Mouse (Mus musculus): ENCODE data around the gene Nkx3-2.

Gene Nkx3-2

DNA sequence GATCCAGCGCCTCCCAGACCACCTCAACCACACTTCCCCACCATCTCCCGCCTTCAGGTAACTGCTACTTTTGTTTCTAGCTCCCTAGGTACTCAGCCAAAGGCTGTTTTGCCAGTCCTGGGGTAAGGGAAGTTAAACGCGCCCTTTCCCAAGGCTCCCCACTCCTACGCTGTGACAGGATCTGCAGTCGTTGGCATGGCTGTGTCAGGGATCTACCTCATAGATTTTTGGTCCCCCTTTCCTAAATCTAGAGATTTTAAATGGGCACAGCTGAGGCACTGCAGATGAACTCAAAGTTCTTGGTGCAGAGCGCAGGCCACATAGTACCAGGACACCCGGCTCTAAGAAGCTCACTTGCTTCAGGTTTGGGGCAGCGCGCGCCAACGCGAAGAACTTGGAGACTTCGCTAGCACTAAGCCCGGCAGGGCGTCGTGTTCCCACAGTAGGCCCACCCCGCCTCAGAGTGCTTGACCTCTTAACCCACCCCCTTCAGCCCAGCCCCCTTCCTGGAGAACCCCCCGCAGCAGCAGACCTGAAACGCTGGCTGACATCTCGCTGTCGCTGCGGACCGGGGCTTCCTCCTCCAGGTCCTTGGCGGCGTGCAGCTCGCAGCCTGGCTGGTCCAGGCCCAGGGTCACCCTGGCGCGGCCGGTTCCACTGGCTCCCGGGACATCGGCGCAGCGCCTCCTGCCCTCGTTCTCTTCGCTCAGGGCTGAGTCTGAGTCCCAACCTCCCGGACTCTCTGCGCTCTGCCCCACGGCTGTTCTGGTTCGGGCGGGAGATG, 1.2 kb downstream of the Nkx3-2 start:
- no peak for DNase-seq (ENCODE audit: extremely low read depth, low read depth)

- no peak for DNase-seq (ENCODE audit: extremely low read depth, low read depth)
Observed at GRCm38 (mm10) chr5:41762141-41762946, 2.0 kb downstream of the Nkx3-2 start.

- no peak for DNase-seq (ENCODE audit: extremely low read depth, low read depth)
Observed at GRCm38 (mm10) chr5:41761509-41762140, 2.7 kb downstream of the Nkx3-2 start.

DNA sequence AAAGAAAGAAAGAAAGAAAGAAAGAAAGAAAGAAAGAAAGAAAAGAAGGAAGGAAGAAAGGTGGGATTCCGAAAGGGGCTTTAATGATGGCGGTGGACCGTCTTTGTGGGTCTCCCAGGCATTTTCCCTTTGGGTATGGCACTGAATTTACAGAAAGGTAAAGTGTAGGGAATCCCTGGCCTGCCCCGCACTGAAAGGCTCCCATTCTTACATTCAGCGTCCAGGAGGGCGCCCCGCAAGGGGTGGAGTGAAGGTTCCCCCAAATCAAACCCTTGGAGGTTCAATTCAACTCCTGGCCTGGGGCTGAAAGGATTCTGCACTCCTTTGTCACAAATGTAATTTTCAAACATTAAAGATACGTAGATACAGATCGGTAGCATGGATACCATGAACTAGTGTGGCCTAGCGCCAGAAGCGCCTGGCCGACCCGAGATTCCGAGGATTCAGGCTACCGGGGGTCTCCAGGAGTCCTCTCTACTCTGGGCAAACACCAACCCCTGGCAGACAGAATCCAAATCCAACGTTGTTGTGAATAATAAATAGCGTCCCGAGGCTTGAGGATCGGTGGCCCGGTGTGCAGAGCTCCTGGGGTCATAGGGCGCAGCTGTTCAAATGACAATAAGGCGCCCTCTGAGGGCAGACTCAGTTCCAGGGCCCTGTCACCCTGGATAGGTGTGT, 3.3 kb downstream of the Nkx3-2 start:
- DNase-seq (ENCODE audit: extremely low read depth, low read depth) = no peak

- no peak for DNase-seq (ENCODE audit: extremely low read depth, low read depth)
Observed at GRCm38 (mm10) chr5:41760071-41760470, 4.2 kb downstream of the Nkx3-2 start.

DNA sequence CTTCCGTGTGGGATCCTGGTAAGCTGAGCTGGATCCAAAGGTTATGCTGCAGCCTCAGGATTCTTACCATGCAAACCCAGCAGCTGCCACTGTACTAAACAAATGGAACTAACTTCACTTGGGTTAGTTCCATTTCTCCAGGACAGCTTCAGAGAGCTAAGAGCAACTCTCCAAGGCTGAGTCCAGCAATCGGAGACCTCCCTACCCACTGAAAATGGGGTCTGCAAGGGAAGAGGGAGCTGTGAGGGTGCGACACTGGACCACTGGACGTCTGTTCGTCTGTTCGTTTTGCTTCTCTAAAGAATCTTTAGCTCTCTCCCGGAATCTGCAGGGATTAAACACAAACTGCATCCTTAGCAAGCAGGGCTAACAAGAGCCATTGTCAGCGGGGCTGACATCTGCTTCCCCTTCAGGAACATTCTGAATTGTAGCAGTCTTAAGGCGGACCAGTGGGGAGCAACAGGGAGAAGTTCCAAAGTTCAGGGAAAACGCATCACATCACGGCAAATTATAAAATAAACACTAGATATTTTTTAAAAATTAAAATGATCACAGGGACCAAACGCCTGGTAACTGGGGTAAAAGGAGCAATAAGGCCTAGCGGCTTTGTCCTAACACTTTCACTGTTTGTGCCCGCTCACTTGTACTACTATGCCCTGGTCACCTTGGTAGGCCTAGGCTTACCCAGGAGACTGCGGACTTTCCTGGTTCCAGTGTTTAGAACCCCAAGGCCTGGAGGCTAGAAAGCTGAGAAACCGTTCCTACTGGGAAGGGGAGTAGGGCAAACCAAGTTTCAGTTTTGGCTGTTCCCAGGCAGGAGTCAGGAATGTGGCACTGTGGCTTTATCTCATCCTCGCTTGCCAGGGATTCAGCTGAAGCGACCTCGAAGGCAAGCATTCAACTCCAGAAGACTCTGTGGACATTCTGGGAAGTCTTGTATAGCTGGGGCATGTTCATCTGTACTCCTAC, 5.3 kb downstream of the Nkx3-2 start:
- DNase-seq (ENCODE audit: extremely low read depth, low read depth) = no peak

DNA sequence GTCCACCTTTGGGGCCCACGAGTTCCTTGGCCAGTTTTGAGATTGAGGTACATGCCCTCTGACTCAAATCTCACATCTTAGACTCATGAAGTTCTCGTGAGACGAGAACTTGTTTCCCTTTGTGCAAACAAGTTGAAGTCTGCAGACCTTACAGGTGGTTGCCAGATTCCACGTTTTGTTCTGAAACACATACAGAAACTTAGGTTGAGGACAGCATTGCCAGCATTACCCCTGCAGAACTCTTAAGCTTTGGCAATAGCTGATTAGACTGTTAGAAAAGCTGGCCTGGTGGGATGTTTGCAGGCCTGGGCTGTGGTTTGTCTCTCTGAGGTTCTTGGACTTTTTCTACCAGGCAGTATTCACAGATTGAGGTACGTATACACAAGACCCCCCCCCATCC, 7.0 kb downstream of the Nkx3-2 start:
- DNase-seq (ENCODE audit: extremely low read depth, low read depth) = no peak

GRCm38 (mm10) chr5:41756396-41756795, 7.9 kb downstream of the Nkx3-2 start:
- DNase-seq (ENCODE audit: extremely low read depth, low read depth) = no peak

- no peak for DNase-seq (ENCODE audit: extremely low read depth, low read depth)
Observed at GRCm38 (mm10) chr5:41755373-41755960, 8.8 kb downstream of the Nkx3-2 start.

DNA sequence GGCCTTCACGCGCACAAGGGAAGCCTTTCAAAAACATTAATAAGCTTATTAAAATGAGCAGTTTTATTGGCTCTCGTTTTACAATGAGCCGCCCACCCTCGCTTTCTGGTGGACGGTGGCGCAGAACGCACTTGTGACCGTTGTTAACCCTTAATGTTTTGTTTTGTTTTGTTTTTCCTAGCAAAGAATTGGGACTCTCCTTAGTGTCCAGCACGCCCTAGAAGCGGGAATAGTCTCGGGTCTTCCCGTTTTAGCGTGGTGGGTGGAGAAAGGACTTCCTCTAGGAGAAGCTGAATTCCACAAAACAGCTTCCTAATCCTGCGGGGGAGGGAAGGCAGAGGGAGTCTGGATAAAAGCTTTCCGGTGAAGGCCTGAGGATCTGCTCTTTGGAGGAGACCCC, 9.5 kb downstream of the Nkx3-2 start:
- no peak for DNase-seq (ENCODE audit: extremely low read depth, low read depth)

DNA sequence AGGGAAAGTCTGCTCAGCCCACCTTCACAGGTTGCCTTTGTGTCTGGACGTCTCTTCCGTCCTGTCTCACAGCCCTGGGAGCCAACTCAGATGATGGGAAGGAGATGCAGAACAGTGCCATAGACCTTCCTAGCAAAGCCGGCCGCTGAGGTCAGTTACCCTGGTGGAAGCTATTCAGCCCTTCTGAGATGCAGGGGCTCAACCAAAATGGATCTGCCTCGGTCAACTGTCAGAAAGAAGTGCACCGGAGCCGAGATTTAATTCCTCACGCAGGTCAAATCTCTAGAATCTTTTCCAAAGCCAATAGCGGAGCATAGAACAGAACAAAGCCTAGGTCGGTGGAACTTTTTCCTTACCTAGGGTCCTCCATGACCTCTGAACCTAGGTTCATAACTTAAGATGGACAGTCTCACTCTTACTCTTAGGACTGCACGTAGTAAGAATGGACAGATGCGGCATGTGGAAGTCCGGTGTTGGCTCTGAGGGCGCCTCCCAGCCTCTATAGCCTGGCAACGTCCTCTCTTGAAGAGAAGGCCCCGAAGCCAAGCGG, 10.0 kb downstream of the Nkx3-2 start:
- no peak for DNase-seq (ENCODE audit: extremely low read depth, low read depth)

DNA sequence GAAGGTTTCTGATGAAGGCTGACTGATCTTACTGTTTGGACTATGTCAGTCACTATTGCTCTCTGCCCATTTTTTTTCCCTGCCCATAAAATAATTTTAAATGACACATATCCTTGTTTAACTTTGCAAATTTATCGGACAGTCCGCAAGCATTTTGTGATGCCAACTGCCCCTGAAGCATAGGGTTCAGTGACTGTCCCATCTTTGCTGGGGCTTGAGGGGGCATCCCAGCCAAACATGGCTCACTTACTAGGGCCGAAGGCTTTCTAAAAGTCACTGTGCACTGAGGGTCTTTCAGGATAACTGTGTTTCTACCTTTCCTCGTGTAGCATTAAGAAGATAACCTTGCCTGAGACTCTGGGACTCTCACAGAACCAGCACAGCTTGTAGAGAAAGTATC, 11.6 kb downstream of the Nkx3-2 start:
- DNase-seq (ENCODE audit: extremely low read depth, low read depth) = no peak

DNA sequence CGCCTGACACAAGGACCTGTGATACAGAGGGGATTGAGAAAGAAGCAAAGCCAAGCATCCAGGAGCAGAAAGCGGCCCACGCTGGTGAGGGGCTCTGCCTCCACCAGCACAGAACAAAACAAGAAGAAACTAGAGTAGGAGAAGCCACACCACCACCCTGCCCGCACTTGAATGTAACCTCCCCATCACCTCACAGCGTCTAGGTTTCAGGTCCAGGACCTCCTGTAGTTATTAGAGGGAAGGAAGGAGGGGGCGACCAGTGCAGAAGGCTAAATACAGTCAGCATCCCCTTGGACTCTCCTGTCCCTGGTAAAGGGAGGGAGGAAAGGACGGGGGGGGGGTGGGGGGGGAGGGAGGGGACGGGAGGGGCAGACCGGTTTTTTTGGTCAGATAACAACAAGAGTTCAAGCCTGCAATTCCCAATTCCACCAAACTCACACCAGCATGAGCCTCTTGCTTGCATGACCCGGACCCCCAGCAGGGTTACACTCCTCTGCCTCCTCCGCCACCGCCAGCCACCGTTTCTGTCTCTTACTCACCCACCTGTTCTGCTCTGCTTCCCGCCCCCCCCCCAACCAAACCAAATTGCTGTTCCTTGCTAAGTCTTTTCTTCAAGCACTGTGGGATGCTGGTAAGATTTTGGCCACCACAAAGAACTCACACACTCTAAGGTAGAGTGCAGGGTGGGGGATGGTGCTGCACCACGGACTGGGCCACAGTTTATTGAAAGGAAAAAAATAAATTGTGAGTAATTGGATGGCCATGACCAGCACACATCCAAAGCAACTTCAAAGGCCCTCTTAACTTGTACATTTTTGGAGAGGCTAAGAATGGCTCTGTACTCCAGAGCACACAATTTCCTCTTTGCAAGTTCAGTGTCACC, 19.2 kb downstream of the Nkx3-2 start:
- no peak for DNase-seq (ENCODE audit: extremely low read depth, low read depth)

- DNase-seq (ENCODE audit: extremely low read depth, low read depth) = no peak
Observed at GRCm38 (mm10) chr5:41744234-41744633, 20.1 kb downstream of the Nkx3-2 start.

- no peak for DNase-seq (ENCODE audit: extremely low read depth, low read depth)
Observed at GRCm38 (mm10) chr5:41738817-41739216, 25.5 kb downstream of the Nkx3-2 start.

DNA sequence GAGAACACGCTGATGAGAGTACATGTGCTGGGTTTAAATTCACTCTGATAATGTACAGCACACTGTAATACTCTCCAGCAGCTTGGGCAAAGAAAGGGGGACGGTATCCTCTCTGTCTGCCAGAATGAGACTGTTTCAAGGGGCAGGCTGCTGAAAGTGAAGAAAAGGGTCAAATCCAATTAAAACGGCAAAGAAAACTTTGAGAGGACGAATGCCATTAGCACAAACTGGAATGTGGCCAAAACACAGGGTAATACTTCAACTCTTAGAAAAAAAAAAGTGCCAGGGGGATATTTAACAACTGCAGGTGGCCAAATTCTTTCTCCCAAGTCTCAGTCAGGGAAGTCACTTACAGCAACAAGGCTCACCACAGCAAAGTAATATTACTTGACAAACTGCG, 27.3 kb downstream of the Nkx3-2 start:
- DNase-seq (ENCODE audit: extremely low read depth, low read depth) = no peak

DNA sequence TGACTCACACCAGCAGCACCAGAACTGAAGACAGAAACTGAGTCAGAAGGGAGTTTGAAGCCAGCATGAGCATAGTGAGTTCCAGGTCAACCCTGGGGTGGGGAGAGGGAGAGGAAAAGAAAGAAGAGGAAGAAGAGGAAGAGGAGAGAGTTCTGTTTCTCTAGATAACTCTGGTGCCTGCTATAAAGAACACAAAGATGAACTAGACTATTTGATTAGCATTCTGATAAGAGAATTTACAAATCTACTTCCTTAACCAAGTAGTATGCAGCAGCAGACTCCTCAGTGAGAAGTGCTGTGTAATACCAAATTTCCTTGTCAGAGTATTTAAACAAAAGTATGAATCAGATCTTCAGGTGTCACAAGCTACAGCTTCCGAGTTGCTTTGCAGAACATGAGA, 37.3 kb downstream of the Nkx3-2 start:
- peak; percentile 59 for DNase-seq (ENCODE audit: extremely low read depth, low read depth)

GRCm38 (mm10) chr5:41725573-41725972, 38.7 kb downstream of the Nkx3-2 start:
- no peak for DNase-seq (ENCODE audit: extremely low read depth, low read depth)

All from MEL-GATA-1-ER (cell line).